Mouse (Mus musculus) MEL (cell line): ENCODE data around the gene Cks1brt. TPM values are rescaled to one million over a fixed set of nuclear protein-coding genes. Genes with fewer than 3 reads are reported as not detected.

Source experiments
- DNase-seq: peaks from one replicate; pipeline ENCODE4 v3.0.0; 2011; ENCODE audit warnings: low read depth, low spot score
- H3K27ac ChIP-seq: 2 replicates; pipeline ENCODE4 v1.5.1; 2012; ENCODE audit warnings: low read depth, mild to moderate bottlenecking, control low read depth, low read length, moderate library complexity; ENCODE audit not compliant: control insufficient read depth
- H3K27me3 ChIP-seq, 2 experiments: fragments of 150-350 bp in 1 of 2; sonication (generic) in 1 of 2; 2 replicates each; pipeline ENCODE4 v1.6.1; 2012; ENCODE audit warnings: low read length in 2 of 2, mild to moderate bottlenecking in 2 of 2, improper control_type of control experiment in 1 of 2, moderate library complexity in 1 of 2; ENCODE audit not compliant: insufficient read depth in 2 of 2, control insufficient read depth in 1 of 2
- H3K36me3 ChIP-seq, 2 experiments: 2 replicates each; pipeline ENCODE4 v1.6.1; 2012 to 2014; ENCODE audit warnings: low read length in 2 of 2, improper control_type of control experiment in 1 of 2, inconsistent platforms in 1 of 2, mild to moderate bottlenecking in 1 of 2; ENCODE audit not compliant: insufficient read depth in 2 of 2, control insufficient read depth in 1 of 2
- H3K4me1 ChIP-seq, 2 experiments: fragments of 150-350 bp in 1 of 2; sonication (generic) in 1 of 2; 2 replicates each; pipeline ENCODE4 v1.6.1; 2012; ENCODE audit warnings: low read length in 2 of 2, improper control_type of control experiment in 1 of 2, mild to moderate bottlenecking in 1 of 2; ENCODE audit not compliant: insufficient read depth in 2 of 2, control insufficient read depth in 1 of 2
- H3K4me3 ChIP-seq, 2 experiments: fragments of 150-350 bp in 1 of 2; sonication (generic) in 1 of 2; 2 replicates each; pipeline ENCODE4 v1.5.1; 2012; ENCODE audit warnings: low read depth in 2 of 2, low read length in 2 of 2, mild to moderate bottlenecking in 2 of 2, moderate library complexity in 2 of 2, control low read depth in 1 of 2, improper control_type of control experiment in 1 of 2; ENCODE audit not compliant: control insufficient read depth in 1 of 2, insufficient read depth in 1 of 2
- H3K79me2 ChIP-seq: 2 replicates; pipeline ENCODE4 v1.6.1; 2012; ENCODE audit warnings: mild to moderate bottlenecking, low read length, moderate library complexity; ENCODE audit not compliant: control insufficient read depth, poor library complexity, insufficient read depth
- H3K9ac ChIP-seq: 2 replicates; pipeline ENCODE4 v1.6.1; 2012; ENCODE audit warnings: low read depth, mild to moderate bottlenecking, control low read depth, low read length, moderate library complexity; ENCODE audit not compliant: control insufficient read depth, poor library complexity, severe bottlenecking
- H3K9me3 ChIP-seq: fragments of 150-350 bp; sonication (generic); replicated peaks from 2 replicates; pipeline ENCODE4 v1.6.1; 2012; ENCODE audit warnings: mild to moderate bottlenecking, low read length, improper control_type of control experiment, moderate library complexity; ENCODE audit not compliant: insufficient read depth
- BHLHE40 ChIP-seq: IDR thresholded peaks from 2 replicates; pipeline ENCODE4 v1.6.1; 2012; ENCODE audit warnings: low read depth, mild to moderate bottlenecking, inconsistent platforms, low read length, improper control_type of control experiment, borderline replicate concordance
- CHD2 ChIP-seq: IDR thresholded peaks from 2 replicates; pipeline ENCODE4 v1.6.1; 2011; ENCODE audit warnings: low read length, improper control_type of control experiment
- CTCF ChIP-seq, 3 experiments: IDR thresholded peaks in 2 of 3; conservative IDR thresholded peaks in 1 of 3; 2 replicates each; pipeline ENCODE4 v1.5.1; 2011 to 2012; ENCODE audit warnings: low read length in 3 of 3, low read depth in 2 of 3, mild to moderate bottlenecking in 2 of 3, improper control_type of control experiment in 1 of 3, inconsistent platforms in 1 of 3, mixed read lengths in 1 of 3, moderate library complexity in 1 of 3; ENCODE audit not compliant: control insufficient read depth in 1 of 3, insufficient read depth in 1 of 3, poor library complexity in 1 of 3, severe bottlenecking in 1 of 3
- E2F4 ChIP-seq: IDR thresholded peaks from 2 replicates; pipeline ENCODE4 v1.6.1; 2011; ENCODE audit warnings: low read depth, low read length, improper control_type of control experiment, borderline replicate concordance
- ELF1 ChIP-seq: IDR thresholded peaks from 2 replicates; pipeline ENCODE4 v1.6.1; 2014; ENCODE audit warnings: low read depth, mild to moderate bottlenecking, inconsistent platforms, low read length, improper control_type of control experiment, moderate library complexity
- EP300 ChIP-seq, 2 experiments: IDR thresholded peaks; 2 replicates each; pipeline ENCODE4 v1.6.1; 2011; ENCODE audit warnings: improper control_type of control experiment in 2 of 2, low read length in 2 of 2, low read depth in 1 of 2, mild to moderate bottlenecking in 1 of 2
- ETS1 ChIP-seq: IDR thresholded peaks from 2 replicates; pipeline ENCODE4 v1.6.1; 2012; ENCODE audit warnings: low read depth, mild to moderate bottlenecking, inconsistent platforms, low read length, improper control_type of control experiment, moderate library complexity
- GABPA ChIP-seq: IDR thresholded peaks from 2 replicates; pipeline ENCODE4 v1.6.1; 2012; ENCODE audit warnings: low read depth, mild to moderate bottlenecking, inconsistent platforms, low read length, improper control_type of control experiment, moderate library complexity
- GATA1 ChIP-seq: IDR thresholded peaks from 2 replicates; pipeline ENCODE4 v1.6.1; 2011; ENCODE audit warnings: low read depth, low read length, improper control_type of control experiment
- HCFC1 ChIP-seq: IDR thresholded peaks from 2 replicates; pipeline ENCODE4 v1.6.1; 2012; ENCODE audit warnings: low read depth, mild to moderate bottlenecking, inconsistent platforms, low read length, improper control_type of control experiment, moderate library complexity
- JUND ChIP-seq: IDR thresholded peaks from 2 replicates; pipeline ENCODE4 v1.6.1; 2011; ENCODE audit warnings: low read depth, mild to moderate bottlenecking, improper control_type of control experiment, low read length
- KAT2A ChIP-seq: conservative IDR thresholded peaks from 2 replicates; pipeline ENCODE4 v1.6.1; 2012; ENCODE audit warnings: low read depth, low read length, improper control_type of control experiment, inconsistent platforms
- MAFK ChIP-seq: IDR thresholded peaks from 2 replicates; pipeline ENCODE4 v1.6.1; 2011; ENCODE audit warnings: low read depth, mild to moderate bottlenecking, low read length, improper control_type of control experiment, borderline replicate concordance
- MAX ChIP-seq: IDR thresholded peaks from 2 replicates; pipeline ENCODE4 v1.6.1; 2011; ENCODE audit warnings: low read length, improper control_type of control experiment
- MAZ ChIP-seq: IDR thresholded peaks from 2 replicates; pipeline ENCODE4 v1.6.1; 2012; ENCODE audit warnings: low read depth, mild to moderate bottlenecking, inconsistent platforms, low read length, improper control_type of control experiment
- MEF2A ChIP-seq: IDR thresholded peaks from 2 replicates; pipeline ENCODE4 v1.6.1; 2014; ENCODE audit warnings: low read depth, mild to moderate bottlenecking, inconsistent platforms, low read length, improper control_type of control experiment; ENCODE audit not compliant: poor library complexity, insufficient replicate concordance, severe bottlenecking; ENCODE audit errors: extremely low read depth
- MXI1 ChIP-seq: IDR thresholded peaks from 2 replicates; pipeline ENCODE4 v1.6.1; 2011; ENCODE audit warnings: mild to moderate bottlenecking, low read depth, low read length, improper control_type of control experiment
- MYB ChIP-seq: IDR thresholded peaks from 2 replicates; pipeline ENCODE4 v1.6.1; 2011; ENCODE audit warnings: mild to moderate bottlenecking, low read depth, low read length, improper control_type of control experiment
- MYC ChIP-seq: IDR thresholded peaks from 2 replicates; pipeline ENCODE4 v1.6.1; 2011; ENCODE audit warnings: low read depth, mild to moderate bottlenecking, low read length, improper control_type of control experiment, moderate library complexity
- NELFE ChIP-seq: IDR thresholded peaks from 2 replicates; pipeline ENCODE4 v1.6.1; 2011; ENCODE audit warnings: low read depth, low read length, improper control_type of control experiment
- POLR2A ChIP-seq, 2 experiments: IDR thresholded peaks; 2 replicates each; pipeline ENCODE4 v1.6.1; 2011 to 2012; ENCODE audit warnings: low read length in 2 of 2, mild to moderate bottlenecking in 2 of 2, control low read depth in 1 of 2, improper control_type of control experiment in 1 of 2, low read depth in 1 of 2, moderate library complexity in 1 of 2; ENCODE audit not compliant: control insufficient read depth in 1 of 2, insufficient read depth in 1 of 2, poor library complexity in 1 of 2
- POLR2AphosphoS2 ChIP-seq: IDR thresholded peaks from 2 replicates; pipeline ENCODE4 v1.6.1; 2011; ENCODE audit warnings: low read length, improper control_type of control experiment
- RAD21 ChIP-seq: IDR thresholded peaks from 2 replicates; pipeline ENCODE4 v1.6.1; 2011; ENCODE audit warnings: mild to moderate bottlenecking, low read depth, low read length, improper control_type of control experiment
- RCOR1 ChIP-seq: IDR thresholded peaks from 2 replicates; pipeline ENCODE4 v1.6.1; 2012; ENCODE audit warnings: low read depth, mild to moderate bottlenecking, inconsistent platforms, low read length, improper control_type of control experiment
- SIN3A ChIP-seq: IDR thresholded peaks from 2 replicates; pipeline ENCODE4 v1.6.1; 2012; ENCODE audit warnings: low read length, improper control_type of control experiment, inconsistent platforms
- SMC3 ChIP-seq: IDR thresholded peaks from 2 replicates; pipeline ENCODE4 v1.6.1; 2011; ENCODE audit warnings: low read depth, low read length, improper control_type of control experiment
- TAL1 ChIP-seq: IDR thresholded peaks from 2 replicates; pipeline ENCODE4 v1.6.1; 2012; ENCODE audit warnings: mild to moderate bottlenecking, inconsistent platforms, low read length, moderate library complexity, mixed read lengths
- TBP ChIP-seq: IDR thresholded peaks from 2 replicates; pipeline ENCODE4 v1.8.0; 2011; ENCODE audit warnings: low read depth, low read length, improper control_type of control experiment
- TCF12 ChIP-seq: IDR thresholded peaks from 2 replicates; pipeline ENCODE4 v1.6.1; 2014; ENCODE audit warnings: low read depth, mild to moderate bottlenecking, inconsistent platforms, low read length, improper control_type of control experiment, moderate library complexity
- UBTF ChIP-seq: IDR thresholded peaks from 2 replicates; pipeline ENCODE4 v1.6.1; 2012; ENCODE audit warnings: low read depth, mild to moderate bottlenecking, inconsistent platforms, low read length, improper control_type of control experiment, moderate library complexity, borderline replicate concordance; ENCODE audit not compliant: insufficient read depth
- USF1 ChIP-seq: IDR thresholded peaks from 2 replicates; pipeline ENCODE4 v1.6.1; 2014; ENCODE audit warnings: low read depth, mild to moderate bottlenecking, inconsistent platforms, low read length, improper control_type of control experiment, moderate library complexity
- USF2 ChIP-seq, 2 experiments: IDR thresholded peaks; 2 replicates each; pipeline ENCODE4 v1.6.1; 2011 to 2012; ENCODE audit warnings: improper control_type of control experiment in 2 of 2, low read length in 2 of 2, borderline replicate concordance in 1 of 2, inconsistent platforms in 1 of 2, low read depth in 1 of 2, mild to moderate bottlenecking in 1 of 2; ENCODE audit not compliant: insufficient read depth in 1 of 2
- ZMIZ1 ChIP-seq: IDR thresholded peaks from 2 replicates; pipeline ENCODE4 v1.6.1; 2012; ENCODE audit warnings: low read depth, mild to moderate bottlenecking, inconsistent platforms, low read length, improper control_type of control experiment, moderate library complexity
- ZNF384 ChIP-seq: IDR thresholded peaks from 2 replicates; pipeline ENCODE4 v1.6.1; 2012; ENCODE audit warnings: low read depth, mild to moderate bottlenecking, inconsistent platforms, low read length, improper control_type of control experiment
- polyA plus RNA-seq, 2 experiments: library from polyadenylated mRNA; stranded (reverse) in 1 of 2; unstranded in 1 of 2; fragments of >175 nt in 1 of 2; fragments of >200 nt in 1 of 2; gene quantifications; 2 replicates each; pipeline versions ENCODE4 v1.2.1 to v1.2.4; 2012; ENCODE audit warnings: low replicate concordance in 2 of 2, low read depth in 1 of 2; ENCODE audit not compliant: insufficient read length in 2 of 2, insufficient read depth in 1 of 2, missing spikeins in 1 of 2
- total RNA-seq: library from RNA; depleted of rRNA; stranded (reverse); fragments of 300-350 nt; gene quantifications from 2 replicates; pipeline ENCODE4 v1.2.3, GENCODE M21; 2012

Gene Cks1brt
- total and polyA plus RNA-seq, 3 experiments: not detected

DNA sequence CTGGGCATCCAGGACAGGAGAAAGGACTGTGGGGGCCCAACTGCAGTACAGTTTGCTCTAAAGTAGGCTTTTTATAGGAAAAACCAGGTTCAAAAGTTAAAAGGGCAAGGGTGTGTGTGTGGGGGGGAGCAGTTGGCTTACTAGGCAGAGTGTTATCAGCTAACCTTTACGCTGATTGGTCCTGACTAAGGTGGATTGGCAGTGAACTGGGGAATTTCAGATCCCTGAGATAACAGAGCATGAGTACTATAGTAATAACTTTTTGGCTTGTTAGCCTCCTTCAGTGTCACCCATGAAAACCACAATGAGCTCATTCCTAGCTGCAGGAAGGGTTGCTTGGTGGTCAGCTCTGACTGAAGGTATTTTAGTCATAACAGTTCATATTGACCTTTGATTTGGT, 19.4 kb upstream of the Cks1brt start:
- no peaks in the 10 kb centered on the region for H3K9me3 ChIP-seq
- no peaks in the 10 kb centered on the region for H3K27me3 ChIP-seq
- no peak for TF ChIP-seq POLR2A (IDR thresholded peaks at IDR 0.05; ENCODE audit: control insufficient read depth in 1 of 2, insufficient read depth in 1 of 2, low read depth in 1 of 2, low read length in 2 of 2, poor library complexity in 1 of 2)
- TF ChIP-seq MEF2A: no peak
- TF ChIP-seq ETS1: peak; percentile 68
- no peak for TF ChIP-seq RAD21
- TF ChIP-seq GABPA: no peak
- TF ChIP-seq ZMIZ1: no peak
- no peak for TF ChIP-seq JUND
- TF ChIP-seq UBTF: no peak
- TF ChIP-seq CTCF (IDR thresholded peaks at IDR 0.05 in 2 of 3, conservative IDR thresholded peaks at IDR 0.05 in 1 of 3; ENCODE audit: control insufficient read depth in 1 of 3, insufficient read depth in 1 of 3, low read depth in 2 of 3, low read length in 3 of 3, poor library complexity in 1 of 3, severe bottlenecking in 1 of 3): no peak
- peak; percentile 86 for TF ChIP-seq GATA1
- TF ChIP-seq HCFC1: no peak
- 0 out of 2 replicates have a peak, but pooled peaks have one; percentile 5 for TF ChIP-seq ZNF384
- no peak for TF ChIP-seq ELF1
- 0 out of 2 replicates have a peak, but pooled peaks have one; percentile 14 for TF ChIP-seq SIN3A
- TF ChIP-seq MAZ: 0 out of 2 replicates have a peak, but pooled peaks have one; percentile 57
- no peak for TF ChIP-seq POLR2AphosphoS2
- no peak for TF ChIP-seq E2F4
- TF ChIP-seq TAL1: no peak
- no peak for TF ChIP-seq MYC
- peak; percentile 37 to 47; a peak in 3 of 4 replicates for TF ChIP-seq EP300 (IDR thresholded peaks at IDR 0.05; ENCODE audit: low read depth in 1 of 2, low read length in 2 of 2)
- TF ChIP-seq USF2 (IDR thresholded peaks at IDR 0.05; ENCODE audit: borderline replicate concordance in 1 of 2, insufficient read depth in 1 of 2, low read depth in 1 of 2, low read length in 2 of 2): no peak
- TF ChIP-seq NELFE: no peak
- no peak for TF ChIP-seq MYB
- no peak for TF ChIP-seq MAFK
- no peak for TF ChIP-seq USF1
- TF ChIP-seq MAX: no peak
- no peak for TF ChIP-seq SMC3
- peak; percentile 26; the same call in 1 of the 2 replicates for TF ChIP-seq TCF12
- TF ChIP-seq MXI1: no peak; the same call in 1 of the 2 replicates
- TF ChIP-seq TBP: no peak
- peak; percentile 50; the same call in 1 of the 2 replicates for TF ChIP-seq RCOR1
- no peak for TF ChIP-seq CHD2
- no peak for TF ChIP-seq KAT2A
- TF ChIP-seq BHLHE40: no peak
- no peak overlapping the region for H3K9ac ChIP-seq
- H3K27ac ChIP-seq: peak overlapping the region; percentile 42
- H3K4me3 ChIP-seq: no peak overlapping the region
- H3K79me2 ChIP-seq: no peaks in the 10 kb centered on the region
- peak; percentile 46 for DNase-seq
- H3K4me1 ChIP-seq: peaks cover 9 to 21% of the 10 kb centered on the region in 2 experiments
- peaks cover 0 to 27% of the 10 kb centered on the region in 2 experiments; a peak in 2 of 4 replicates for H3K36me3 ChIP-seq
